Mouse (Mus musculus) erythroblast, embryonic 14.5 days (primary cell): ENCODE measurements around the gene Grm3. TPM values are rescaled to one million over a fixed set of nuclear protein-coding genes. Genes with fewer than 3 reads are reported as not detected.

Experiments used
- H3K27me3 ChIP-seq: 2 replicates; pipeline ENCODE4 v1.6.1; 2012; ENCODE audit warnings: inconsistent platforms; ENCODE audit not compliant: control insufficient read depth
- H3K36me3 ChIP-seq: 2 replicates; pipeline ENCODE4 v1.6.1; 2012; ENCODE audit warnings: mild to moderate bottlenecking, inconsistent platforms; ENCODE audit not compliant: control insufficient read depth
- H3K4me1 ChIP-seq: 2 replicates; pipeline ENCODE4 v1.6.1; 2012; ENCODE audit warnings: inconsistent platforms; ENCODE audit not compliant: control insufficient read depth
- H3K4me3 ChIP-seq: replicated peaks from 2 replicates; pipeline ENCODE3; 2012; ENCODE audit warnings: moderate library complexity, mild to moderate bottlenecking, inconsistent platforms
- H3K9me3 ChIP-seq: 2 replicates; pipeline ENCODE4 v1.6.1; 2012; ENCODE audit warnings: low read length, inconsistent platforms, mixed read lengths; ENCODE audit not compliant: control insufficient read depth
- GATA1 ChIP-seq: IDR thresholded peaks from 2 replicates; pipeline ENCODE4 v1.6.1; 2012; ENCODE audit warnings: low read length, inconsistent platforms, mixed read lengths
- TAL1 ChIP-seq: IDR thresholded peaks from 3 replicates; pipeline ENCODE4 v1.6.1; 2012; ENCODE audit warnings: low read length, inconsistent platforms, mixed read lengths
- polyA plus RNA-seq: library from polyadenylated mRNA; stranded (reverse); fragments of >175 nt; gene quantifications from 2 replicates; pipeline ENCODE4 v1.2.3, GENCODE M21; 2012

Gene Grm3
- polyA plus RNA-seq, 1 experiment = not detected

DNA sequence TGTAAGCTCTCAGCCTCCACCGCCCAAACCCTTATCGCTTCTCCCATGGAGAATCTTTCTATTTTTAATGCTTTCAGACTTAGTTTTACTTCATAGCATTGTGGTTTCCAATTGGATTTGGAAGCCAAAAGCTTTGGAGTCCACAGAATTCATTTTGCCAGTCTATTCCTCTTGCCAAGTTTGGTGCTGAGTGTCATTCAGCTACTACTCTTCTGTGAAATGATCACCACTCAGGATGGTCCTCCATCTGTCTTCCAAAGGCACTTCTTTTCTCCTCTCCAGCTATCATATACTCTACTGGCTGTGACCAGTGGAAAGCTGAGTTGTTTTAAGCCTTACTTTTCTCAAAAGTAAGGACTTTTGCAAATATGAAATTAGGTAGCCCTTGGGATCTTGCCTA, 86.4 kb downstream of the Grm3 start:
- H3K36me3 ChIP-seq = no peaks in the 10 kb centered on the region
- no peak overlapping the region for H3K4me3 ChIP-seq
- H3K9me3 ChIP-seq = no peaks in the 10 kb centered on the region
- H3K4me1 ChIP-seq = no peaks in the 10 kb centered on the region
- H3K27me3 ChIP-seq = no peaks in the 10 kb centered on the region
- no peak for TF ChIP-seq TAL1
- TF ChIP-seq GATA1 = no peak

DNA sequence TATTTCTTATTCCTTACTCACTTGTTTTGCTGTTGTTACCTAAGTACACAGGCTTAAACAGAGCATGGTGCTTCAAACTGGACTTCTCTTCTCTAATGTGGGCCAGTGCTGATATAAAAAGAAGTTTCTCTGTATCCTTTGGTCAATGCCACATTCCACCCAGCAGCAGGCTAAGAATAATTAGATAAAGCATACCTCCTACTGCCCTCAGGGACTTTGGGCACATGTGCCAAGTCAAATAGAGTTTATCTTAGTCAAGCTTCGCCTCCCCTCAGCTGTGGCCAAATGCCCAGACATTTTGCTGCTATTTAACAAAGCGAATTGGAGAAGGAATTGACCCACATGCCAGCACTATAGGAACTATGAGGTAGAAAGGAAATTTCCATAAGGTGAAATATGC, 97.8 kb downstream of the Grm3 start:
- no peaks in the 10 kb centered on the region for H3K27me3 ChIP-seq
- H3K9me3 ChIP-seq = no peaks in the 10 kb centered on the region
- H3K36me3 ChIP-seq = no peaks in the 10 kb centered on the region
- no peaks in the 10 kb centered on the region for H3K4me1 ChIP-seq
- no peak overlapping the region for H3K4me3 ChIP-seq
- TF ChIP-seq TAL1 (no peak), GATA1 (no peak)

DNA sequence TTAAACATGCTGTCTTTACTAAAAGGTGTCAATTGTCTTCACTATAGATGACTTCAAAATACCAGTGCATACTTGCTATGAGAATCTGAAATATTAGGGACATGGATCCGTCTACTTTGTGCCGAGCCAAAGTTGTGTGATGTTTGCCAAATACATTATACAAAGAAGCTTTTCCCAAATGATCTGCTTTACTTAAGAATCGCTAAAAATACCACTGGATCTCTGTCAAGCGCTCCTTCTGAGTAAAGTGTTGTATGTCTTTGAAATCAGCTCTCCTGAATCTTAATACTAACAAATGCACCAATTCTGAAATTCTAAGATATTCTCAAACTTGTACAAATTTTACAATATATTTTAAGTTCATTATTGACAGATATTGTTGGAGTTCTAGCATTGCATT, 100.6 kb downstream of the Grm3 start:
- TF ChIP-seq TAL1 (no peak), GATA1 (no peak)
- Histone ChIP-seq H3K36me3 (no peaks in the 10 kb centered on the region), H3K9me3 (no peaks in the 10 kb centered on the region)

DNA sequence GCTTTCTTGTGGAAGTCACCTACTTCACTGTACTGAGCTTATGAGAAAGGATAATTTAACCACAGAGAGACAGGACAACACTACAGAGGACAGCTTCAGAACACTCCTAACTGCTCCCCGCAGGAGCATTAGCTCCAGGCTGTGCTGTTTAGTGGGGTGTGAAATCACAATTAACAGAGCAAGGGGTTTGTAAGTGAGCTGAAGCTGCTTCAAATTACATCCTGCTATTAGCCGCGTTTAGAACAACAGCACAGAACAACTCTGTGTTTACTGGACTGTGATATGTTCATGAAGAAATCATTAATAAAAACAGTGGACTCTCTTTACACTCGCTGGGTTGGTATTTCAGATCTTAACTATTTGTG, 101.9 kb downstream of the Grm3 start:
- H3K4me1 ChIP-seq = no peaks in the 10 kb centered on the region
- no peaks in the 10 kb centered on the region for H3K36me3 ChIP-seq
- TF ChIP-seq GATA1 (no peak), TAL1 (no peak)
- H3K9me3 ChIP-seq = no peaks in the 10 kb centered on the region
- H3K27me3 ChIP-seq = no peaks in the 10 kb centered on the region
- H3K4me3 ChIP-seq = no peak overlapping the region

More for the DNA sequence above, 100.6 kb downstream of the Grm3 start:
- Histone ChIP-seq H3K4me1 (no peaks in the 10 kb centered on the region), H3K4me3 (no peak overlapping the region), H3K27me3 (no peaks in the 10 kb centered on the region)

DNA sequence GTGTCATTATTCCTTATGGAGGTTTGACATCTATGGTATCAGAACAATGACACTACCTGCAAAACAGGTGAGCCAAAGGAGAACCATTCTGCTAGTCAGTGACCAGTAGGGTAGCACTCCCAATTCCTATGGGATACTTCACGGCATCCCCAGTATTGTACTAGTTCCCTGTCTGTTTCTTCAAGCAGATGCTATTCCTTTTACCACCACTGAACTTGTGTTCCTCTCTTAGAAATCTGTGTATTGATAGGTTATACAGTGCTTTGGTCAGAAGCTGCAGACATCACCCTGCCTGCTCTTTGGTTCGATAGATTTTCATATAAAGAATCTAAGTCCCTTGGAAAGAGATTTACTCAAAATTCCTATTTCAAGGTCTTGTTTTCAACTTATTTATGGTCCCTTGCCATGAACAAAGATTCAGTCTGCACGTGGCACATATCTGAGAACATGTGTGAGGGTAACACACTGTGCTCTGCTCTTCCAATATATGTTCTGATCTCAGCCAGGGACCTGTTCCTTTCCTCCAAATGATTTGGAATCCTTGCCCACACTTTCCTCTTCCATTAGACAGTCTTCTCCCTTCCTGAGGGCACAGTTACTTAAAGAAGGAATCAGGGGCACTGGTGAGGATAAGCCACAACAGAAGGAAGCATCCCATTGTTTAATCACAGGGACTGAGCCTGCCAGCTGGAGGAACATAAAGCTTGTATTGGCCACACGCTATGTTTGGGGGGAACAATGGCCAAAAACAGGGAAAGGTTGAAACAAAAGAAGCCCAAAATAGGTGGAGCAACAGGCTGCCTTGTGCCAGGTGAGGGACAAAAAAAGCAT, 102.5 kb downstream of the Grm3 start:
- Histone ChIP-seq H3K4me1 (no peaks in the 10 kb centered on the region), H3K36me3 (no peaks in the 10 kb centered on the region)

DNA sequence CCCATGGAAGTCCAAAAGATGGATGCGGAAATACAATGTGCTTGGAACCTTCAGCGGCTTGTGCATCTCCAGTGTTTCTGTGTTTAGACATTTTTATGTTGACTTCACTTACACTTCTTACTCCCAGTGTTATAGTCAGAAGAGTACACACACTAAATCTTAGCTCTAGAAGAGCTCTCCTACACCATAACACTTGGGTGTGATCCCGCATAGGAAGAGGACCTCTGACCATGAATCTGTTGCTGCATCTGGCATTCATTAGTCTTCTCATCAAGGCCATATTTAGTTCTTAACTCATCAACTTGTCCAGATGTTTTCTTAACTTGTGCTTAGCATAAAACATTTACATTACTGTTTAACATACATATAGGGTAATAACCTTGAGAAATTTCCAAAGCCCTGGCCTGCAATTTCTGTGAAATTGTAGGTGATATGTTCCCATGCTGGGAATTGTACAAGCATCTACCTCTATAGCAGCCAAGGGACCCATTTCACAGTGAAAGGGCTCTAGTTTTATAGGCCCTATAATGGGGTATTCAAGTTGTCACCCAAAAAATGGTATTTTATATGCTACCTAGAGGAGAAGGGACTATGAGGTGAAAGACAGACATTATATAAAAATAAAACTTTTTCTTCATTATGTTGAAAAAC, 103.4 kb downstream of the Grm3 start:
- no peaks in the 10 kb centered on the region for H3K9me3 ChIP-seq
- H3K36me3 ChIP-seq = no peaks in the 10 kb centered on the region
- H3K4me1 ChIP-seq = no peaks in the 10 kb centered on the region
- TF ChIP-seq GATA1 (no peak), TAL1 (no peak)
- H3K4me3 ChIP-seq = no peak overlapping the region
- H3K27me3 ChIP-seq = no peaks in the 10 kb centered on the region

More for the DNA sequence above, 102.5 kb downstream of the Grm3 start:
- H3K27me3 ChIP-seq = no peaks in the 10 kb centered on the region
- no peaks in the 10 kb centered on the region for H3K9me3 ChIP-seq
- TF ChIP-seq TAL1 (no peak), GATA1 (no peak)
- no peak overlapping the region for H3K4me3 ChIP-seq

DNA sequence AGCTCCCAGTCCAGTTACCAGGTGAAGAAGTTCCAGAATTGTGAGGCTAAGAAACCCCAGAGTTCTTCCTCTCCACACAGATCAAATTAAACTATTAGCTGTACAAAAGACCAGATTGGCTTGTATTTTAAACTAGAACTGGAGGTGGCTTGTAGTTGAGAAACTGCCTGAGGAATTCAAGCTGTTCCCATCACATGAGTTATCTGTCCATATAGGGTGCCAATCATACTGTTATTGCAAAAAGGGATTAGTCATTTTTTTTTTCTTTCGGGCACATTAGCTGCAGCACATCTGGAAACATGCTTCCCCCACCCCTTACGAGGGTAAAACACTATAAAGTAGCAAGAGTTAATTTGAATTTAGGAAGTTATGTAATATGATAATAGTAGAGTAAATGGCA, 145.9 kb downstream of the Grm3 start:
- no peaks in the 10 kb centered on the region; the same call in 1 of the 2 replicates for H3K9me3 ChIP-seq
- no peaks in the 10 kb centered on the region for H3K27me3 ChIP-seq
- H3K4me3 ChIP-seq = no peak overlapping the region
- TF ChIP-seq GATA1 (no peak), TAL1 (no peak)
- H3K36me3 ChIP-seq = no peaks in the 10 kb centered on the region
- H3K4me1 ChIP-seq = no peaks in the 10 kb centered on the region

DNA sequence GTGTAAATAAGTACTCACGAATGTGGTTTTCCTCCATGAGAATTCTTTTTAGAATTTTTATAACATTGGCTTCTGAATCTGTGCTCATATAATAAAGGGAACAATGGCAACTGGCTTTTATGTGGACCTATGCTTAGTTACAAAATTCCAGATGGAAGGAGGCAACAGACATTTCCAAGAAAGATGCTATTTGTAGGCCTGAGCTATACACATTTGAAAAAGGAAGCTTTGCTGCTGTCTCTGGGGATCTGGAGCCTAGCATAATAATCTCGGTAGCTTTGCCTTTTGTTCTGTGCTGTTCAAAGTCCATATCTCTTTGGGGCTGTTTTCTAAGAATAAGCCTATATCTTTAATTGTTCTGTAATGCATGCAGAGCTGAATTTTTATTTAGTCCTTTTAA, 146.4 kb downstream of the Grm3 start:
- Histone ChIP-seq H3K36me3 (no peaks in the 10 kb centered on the region), H3K27me3 (no peaks in the 10 kb centered on the region), H3K4me3 (no peak overlapping the region), H3K4me1 (no peaks in the 10 kb centered on the region), H3K9me3 (no peaks in the 10 kb centered on the region; the same call in 1 of the 2 replicates)
- no peak for TF ChIP-seq GATA1
- TF ChIP-seq TAL1 = no peak

DNA sequence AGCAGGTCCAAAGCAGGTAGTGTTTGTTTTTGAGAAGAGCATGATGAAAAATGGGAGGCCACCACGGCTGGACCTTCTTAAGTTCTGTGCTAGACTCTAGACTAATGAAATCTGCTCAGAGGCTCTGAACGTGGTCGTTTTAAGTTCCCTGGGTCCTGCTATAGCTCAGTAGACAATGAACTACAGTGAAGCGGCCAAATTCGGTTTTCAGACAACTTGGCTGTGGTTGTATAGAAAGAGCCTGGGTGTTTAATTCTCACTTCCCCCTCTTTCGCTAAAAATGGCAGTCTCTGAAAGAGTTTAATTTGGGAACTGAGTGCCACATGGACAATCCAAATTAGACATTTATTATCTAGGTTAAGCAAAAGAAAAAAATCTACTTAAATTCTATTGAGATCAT, 154.0 kb downstream of the Grm3 start:
- no peaks in the 10 kb centered on the region for H3K4me1 ChIP-seq
- H3K4me3 ChIP-seq = no peak overlapping the region
- H3K36me3 ChIP-seq = no peaks in the 10 kb centered on the region
- H3K27me3 ChIP-seq = no peaks in the 10 kb centered on the region
- no peak for TF ChIP-seq TAL1
- no peak for TF ChIP-seq GATA1
- H3K9me3 ChIP-seq = peaks cover 11% of the 10 kb centered on the region

DNA sequence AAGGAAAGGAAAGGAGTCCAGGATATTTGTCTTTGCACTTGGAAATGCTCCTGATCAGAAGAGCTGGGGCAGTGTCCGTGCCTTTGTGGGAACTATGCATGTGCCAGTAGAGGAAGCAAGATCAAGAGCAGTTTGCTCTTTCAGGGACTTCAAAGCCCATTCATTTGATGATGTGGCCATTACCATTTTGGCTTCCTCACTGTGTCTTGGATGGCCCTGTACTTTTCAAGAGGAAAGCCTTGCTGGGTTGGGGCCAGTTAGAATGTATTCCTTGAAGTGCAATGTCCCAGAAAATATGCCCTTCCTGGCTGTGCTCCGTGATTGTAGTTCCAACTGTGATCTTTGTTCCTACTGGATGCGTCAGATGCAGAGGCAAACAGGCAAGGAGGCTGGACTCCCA, 167.3 kb downstream of the Grm3 start:
- Histone ChIP-seq H3K9me3 (no peaks in the 10 kb centered on the region), H3K36me3 (no peaks in the 10 kb centered on the region), H3K27me3 (no peaks in the 10 kb centered on the region), H3K4me1 (no peaks in the 10 kb centered on the region), H3K4me3 (no peak overlapping the region)
- no peak for TF ChIP-seq TAL1
- TF ChIP-seq GATA1 = no peak
